Mouse (Mus musculus): ENCODE data around the gene Dnajb8. TPM values are rescaled to one million over a fixed set of nuclear protein-coding genes. Genes with fewer than 3 reads are reported as not detected.

The Dnajb8 gene
- polyA plus RNA-seq, 1 experiment, result not detected

DNA sequence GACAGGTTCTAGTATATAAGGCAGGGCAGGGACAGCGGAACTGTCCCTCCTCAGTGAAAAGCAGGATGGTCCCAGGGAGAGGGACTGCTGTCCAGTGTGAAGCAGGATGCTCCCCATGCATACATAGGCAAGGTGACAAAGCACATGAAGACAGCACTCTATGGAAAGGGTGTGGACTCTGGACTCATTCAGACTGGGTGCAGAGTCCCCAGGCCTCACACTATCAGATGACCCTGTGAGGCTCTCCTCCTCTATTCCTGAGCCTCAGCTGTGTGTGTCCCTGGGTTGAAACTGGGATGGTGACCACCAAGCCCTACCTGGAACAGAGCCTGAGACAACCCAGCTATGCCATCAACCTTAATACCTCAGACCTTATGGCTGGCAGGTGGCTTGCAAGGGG, 29.3 kb downstream of the Dnajb8 start:
- H3K4me3 ChIP-seq (ENCODE audit: insufficient read depth, low read length), result no peak overlapping the region
- TF ChIP-seq CTCF (IDR thresholded peaks at IDR 0.05; ENCODE audit: borderline replicate concordance, insufficient read depth, low read length), result no peak
- H3K27ac ChIP-seq (ENCODE audit: insufficient read depth, low read length), result no peak overlapping the region
- H3K4me1 ChIP-seq (ENCODE audit: control insufficient read depth, insufficient read depth, low read length), result no peaks in the 10 kb centered on the region

DNA sequence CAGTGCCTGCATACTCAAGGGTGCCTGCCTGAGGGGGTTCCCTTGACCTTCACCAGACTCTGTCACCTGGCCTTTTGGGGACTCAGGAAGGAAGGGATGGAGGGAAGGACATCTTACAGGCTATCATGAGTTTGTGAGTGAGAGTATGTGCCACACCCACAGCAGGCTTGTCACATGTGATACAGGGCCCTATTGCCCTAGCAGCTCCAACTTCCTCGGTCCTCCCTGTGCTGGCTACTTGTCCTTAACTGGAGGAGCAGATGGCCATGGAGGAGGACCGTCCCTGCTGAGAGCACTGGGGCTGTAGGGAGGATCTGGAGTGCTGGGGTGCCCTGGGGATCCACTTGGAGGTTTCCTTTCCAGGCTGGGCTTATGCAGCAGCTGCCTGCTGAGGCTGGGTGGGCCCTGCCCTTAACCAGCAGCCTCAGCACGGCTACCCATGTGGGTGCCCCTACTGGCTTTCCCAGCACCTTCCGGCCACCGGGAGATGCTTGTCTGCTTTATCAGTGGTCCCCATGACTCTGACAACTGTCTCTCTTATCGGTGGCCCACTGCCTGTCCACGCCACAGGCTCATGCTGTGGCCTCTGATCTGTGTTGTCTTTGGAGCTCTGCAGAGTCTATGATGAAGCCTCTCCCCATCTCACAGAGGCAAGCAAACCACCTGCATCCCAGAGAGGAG, 29.9 kb downstream of the Dnajb8 start:
- Histone ChIP-seq H3K4me3 (ENCODE audit: insufficient read depth, low read length) (no peak overlapping the region), H3K4me1 (ENCODE audit: control insufficient read depth, insufficient read depth, low read length) (no peaks in the 10 kb centered on the region), H3K27ac (ENCODE audit: insufficient read depth, low read length) (no peak overlapping the region)
- TF ChIP-seq CTCF (IDR thresholded peaks at IDR 0.05; ENCODE audit: borderline replicate concordance, insufficient read depth, low read length), result no peak
- TF ChIP-seq POLR2A (IDR thresholded peaks at IDR 0.05; ENCODE audit: low read depth, low read length), result no peak

GRCm38 (mm10) chr6:88254082-88254481, 32.0 kb downstream of the Dnajb8 start:
- TF ChIP-seq POLR2A (IDR thresholded peaks at IDR 0.05; ENCODE audit: low read depth, low read length) (no peak), CTCF (IDR thresholded peaks at IDR 0.05; ENCODE audit: borderline replicate concordance, insufficient read depth, low read length) (no peak)

GRCm38 (mm10) chr6:88255435-88255834, 33.4 kb downstream of the Dnajb8 start:
- Histone ChIP-seq H3K4me3 (ENCODE audit: insufficient read depth, low read length) (no peak overlapping the region), H3K27ac (ENCODE audit: insufficient read depth, low read length) (no peak overlapping the region), H3K4me1 (ENCODE audit: control insufficient read depth, insufficient read depth, low read length) (no peaks in the 10 kb centered on the region)
- no peak for TF ChIP-seq CTCF (IDR thresholded peaks at IDR 0.05; ENCODE audit: borderline replicate concordance, insufficient read depth, low read length)
- TF ChIP-seq POLR2A (IDR thresholded peaks at IDR 0.05; ENCODE audit: low read depth, low read length), result no peak

More at GRCm38 (mm10) chr6:88254082-88254481, 32.0 kb downstream of the Dnajb8 start:
- Histone ChIP-seq H3K27ac (ENCODE audit: insufficient read depth, low read length) (no peak overlapping the region), H3K4me3 (ENCODE audit: insufficient read depth, low read length) (no peak overlapping the region), H3K4me1 (ENCODE audit: control insufficient read depth, insufficient read depth, low read length) (no peaks in the 10 kb centered on the region)

DNA sequence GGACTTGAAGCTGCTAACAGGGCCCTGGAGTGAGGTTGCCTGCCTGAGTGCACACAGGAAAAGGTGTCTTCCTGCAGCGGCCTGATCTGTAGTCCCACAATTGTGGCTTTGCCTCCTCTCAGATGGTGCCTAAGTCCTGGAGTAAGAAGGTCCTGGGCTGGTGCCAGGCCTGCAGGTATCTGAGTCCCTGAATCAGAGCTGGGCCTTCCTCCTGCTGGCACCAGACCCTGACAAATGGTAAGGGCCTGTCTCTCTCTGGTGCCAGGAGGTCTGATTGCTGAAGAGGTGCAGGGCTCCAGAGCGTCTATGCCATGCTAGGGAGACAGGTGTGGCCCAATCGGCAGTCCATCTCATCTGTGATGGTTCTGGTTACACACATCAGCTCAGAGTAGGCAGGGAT, 37.6 kb downstream of the Dnajb8 start:
- Histone ChIP-seq H3K4me1 (ENCODE audit: control insufficient read depth, insufficient read depth, low read length) (no peaks in the 10 kb centered on the region), H3K27ac (ENCODE audit: insufficient read depth, low read length) (no peak overlapping the region)
- no peak for TF ChIP-seq CTCF (IDR thresholded peaks at IDR 0.05; ENCODE audit: borderline replicate concordance, insufficient read depth, low read length)
- TF ChIP-seq POLR2A (IDR thresholded peaks at IDR 0.05; ENCODE audit: low read depth, low read length), result no peak

DNA sequence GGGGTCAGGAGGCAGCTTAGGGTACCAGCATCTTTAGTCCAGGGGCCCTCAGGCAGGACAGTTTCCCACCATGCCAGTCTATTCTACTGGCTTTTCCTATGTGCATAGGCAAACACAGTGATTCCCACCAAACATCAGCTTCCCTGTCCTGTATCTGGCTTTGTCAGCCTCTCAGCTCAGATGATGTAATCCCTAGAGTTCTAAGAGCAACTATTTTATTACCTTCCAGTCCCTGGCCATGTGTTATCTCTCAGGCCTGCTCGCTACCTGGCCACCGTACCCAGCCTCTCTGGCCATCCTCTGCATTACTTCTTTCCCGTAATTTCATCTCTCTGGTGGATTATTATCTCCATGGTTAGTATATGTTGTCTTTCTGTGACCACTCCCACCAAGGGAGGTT, 38.6 kb downstream of the Dnajb8 start:
- H3K4me3 ChIP-seq (ENCODE audit: insufficient read depth, low read length), result no peak overlapping the region
- TF ChIP-seq POLR2A (IDR thresholded peaks at IDR 0.05; ENCODE audit: low read depth, low read length), result no peak
- TF ChIP-seq CTCF (IDR thresholded peaks at IDR 0.05; ENCODE audit: borderline replicate concordance, insufficient read depth, low read length), result no peak

More for the DNA sequence above, 37.6 kb downstream of the Dnajb8 start:
- no peak overlapping the region for H3K4me3 ChIP-seq (ENCODE audit: insufficient read depth, low read length)

GRCm38 (mm10) chr6:88262160-88262559, 40.1 kb downstream of the Dnajb8 start:
- H3K27ac ChIP-seq (ENCODE audit: insufficient read depth, low read length), result no peak overlapping the region
- H3K4me1 ChIP-seq (ENCODE audit: control insufficient read depth, insufficient read depth, low read length), result no peaks in the 10 kb centered on the region
- TF ChIP-seq CTCF (IDR thresholded peaks at IDR 0.05; ENCODE audit: borderline replicate concordance, insufficient read depth, low read length) (no peak), POLR2A (IDR thresholded peaks at IDR 0.05; ENCODE audit: low read depth, low read length) (no peak)
- H3K4me3 ChIP-seq (ENCODE audit: insufficient read depth, low read length), result no peak overlapping the region

More for the DNA sequence above, 38.6 kb downstream of the Dnajb8 start:
- H3K4me1 ChIP-seq (ENCODE audit: control insufficient read depth, insufficient read depth, low read length), result no peaks in the 10 kb centered on the region
- H3K27ac ChIP-seq (ENCODE audit: insufficient read depth, low read length), result no peak overlapping the region

DNA sequence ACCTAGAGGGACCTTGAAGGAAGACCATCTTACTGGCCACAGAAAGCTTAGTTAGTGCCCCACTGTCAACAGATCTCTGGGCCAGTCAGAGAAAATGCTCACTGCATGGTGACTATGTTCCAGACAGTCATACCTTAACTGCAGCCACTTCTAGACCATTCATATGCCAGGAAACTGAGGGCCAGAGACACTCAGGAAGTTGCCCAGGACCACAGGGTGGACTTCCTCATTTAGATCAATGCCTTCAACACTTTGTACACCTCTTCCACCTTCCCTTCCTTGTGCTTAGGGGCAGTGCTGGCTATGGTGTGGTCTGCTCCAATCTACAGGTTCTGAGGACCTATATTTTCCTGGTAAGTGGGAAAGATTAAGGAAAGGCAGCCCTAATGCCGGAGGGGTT, 43.3 kb downstream of the Dnajb8 start:
- Histone ChIP-seq H3K4me1 (ENCODE audit: control insufficient read depth, insufficient read depth, low read length) (no peaks in the 10 kb centered on the region), H3K27ac (ENCODE audit: insufficient read depth, low read length) (no peak overlapping the region), H3K4me3 (ENCODE audit: insufficient read depth, low read length) (no peak overlapping the region)
- TF ChIP-seq CTCF (IDR thresholded peaks at IDR 0.05; ENCODE audit: borderline replicate concordance, insufficient read depth, low read length), result no peak
- TF ChIP-seq POLR2A (IDR thresholded peaks at IDR 0.05; ENCODE audit: low read depth, low read length), result no peak

DNA sequence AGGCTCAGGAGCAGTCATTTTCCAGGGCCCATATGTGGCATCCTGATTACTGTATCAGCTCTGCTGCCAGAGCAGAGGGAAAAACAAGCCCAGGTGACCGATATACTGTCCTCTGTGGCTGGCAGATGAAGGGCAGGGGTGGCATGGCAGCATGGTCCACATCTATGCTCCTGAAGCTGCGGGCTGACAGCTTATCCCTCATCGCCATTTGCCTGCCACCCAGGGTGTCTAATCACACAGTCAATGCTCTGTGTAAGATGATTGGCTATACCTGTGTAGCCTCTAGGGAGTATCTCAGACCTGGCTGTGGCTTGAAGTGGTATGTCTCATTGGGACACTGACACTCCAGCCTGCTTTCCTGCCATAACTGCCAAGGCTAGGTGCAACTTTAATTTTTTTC, 44.0 kb downstream of the Dnajb8 start:
- TF ChIP-seq CTCF (IDR thresholded peaks at IDR 0.05; ENCODE audit: borderline replicate concordance, insufficient read depth, low read length) (no peak), POLR2A (IDR thresholded peaks at IDR 0.05; ENCODE audit: low read depth, low read length) (no peak)
- Histone ChIP-seq H3K4me3 (ENCODE audit: insufficient read depth, low read length) (no peak overlapping the region), H3K27ac (ENCODE audit: insufficient read depth, low read length) (no peak overlapping the region), H3K4me1 (ENCODE audit: control insufficient read depth, insufficient read depth, low read length) (no peaks in the 10 kb centered on the region)

DNA sequence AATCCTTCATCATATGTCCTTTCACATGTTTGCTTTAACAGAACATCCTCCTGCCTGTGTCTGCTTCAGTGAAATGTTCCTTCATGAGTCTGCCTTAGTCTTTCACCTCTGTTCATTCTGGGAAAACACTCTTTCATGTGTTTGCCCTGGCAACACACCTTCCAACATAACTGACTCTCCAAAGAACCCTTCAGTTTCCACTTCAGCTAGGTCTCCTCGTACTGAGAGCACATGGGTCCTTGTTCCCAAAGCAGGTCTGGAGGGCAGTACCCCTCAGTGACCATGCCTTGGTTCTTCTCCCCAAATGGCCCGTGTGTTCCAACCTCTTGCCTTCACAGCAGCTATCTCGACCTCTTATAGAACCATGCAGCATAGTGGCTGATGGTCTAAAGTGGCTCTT, 45.0 kb downstream of the Dnajb8 start:
- no peak overlapping the region for H3K4me3 ChIP-seq (ENCODE audit: insufficient read depth, low read length)
- no peak for TF ChIP-seq POLR2A (IDR thresholded peaks at IDR 0.05; ENCODE audit: low read depth, low read length)
- no peak overlapping the region for H3K27ac ChIP-seq (ENCODE audit: insufficient read depth, low read length)
- no peaks in the 10 kb centered on the region for H3K4me1 ChIP-seq (ENCODE audit: control insufficient read depth, insufficient read depth, low read length)
